Mouse (Mus musculus): ENCODE measurements around the gene Prkg1. TPM values are rescaled to one million over a fixed set of nuclear protein-coding genes. Genes with fewer than 3 reads are reported as not detected.

Gene Prkg1
- total and polyA plus RNA-seq, 2 experiments from 2014 or later = 5.1 to 9.9 TPM

GRCm38 (mm10) chr19:30833045-30833651 is 931.7 kb downstream of the Prkg1 start:
- ATAC-seq (ENCODE audit: low FRiP score) = 0 out of 2 replicates have a peak, but pooled peaks have one; percentile 20
- Histone ChIP-seq H3K27ac (ENCODE audit: low read depth, low read length) (no peak overlapping the region), H3K9me3 (ENCODE audit: low read length) (no peaks in the 10 kb centered on the region), H3K4me1 (ENCODE audit: insufficient read depth, low read length) (no peaks in the 10 kb centered on the region), H3K4me2 (ENCODE audit: low read depth, low read length, poor library complexity, severe bottlenecking) (no peak overlapping the region), H3K9ac (replicated peaks; ENCODE audit: low read length, poor library complexity, severe bottlenecking) (no peak overlapping the region), H3K27me3 (ENCODE audit: insufficient read depth, low read length) (no peaks in the 10 kb centered on the region), H3K4me3 (ENCODE audit: low read depth, low read length) (no peak overlapping the region), H3K36me3 (ENCODE audit: insufficient read depth, low read length) (no peaks in the 10 kb centered on the region)
- TF ChIP-seq CTCF (IDR thresholded peaks at IDR 0.05) = no peak
- no peak for DNase-seq (ENCODE audit: low spot score)
- WGBS = 23% methylated on average over 1 of the region's 1 CpGs

- H3K36me3 ChIP-seq (ENCODE audit: insufficient read depth, low read length) = no peaks in the 10 kb centered on the region
- no peak for TF ChIP-seq CTCF (IDR thresholded peaks at IDR 0.05)
- no peak overlapping the region for H3K4me2 ChIP-seq (ENCODE audit: low read depth, low read length, poor library complexity, severe bottlenecking)
- H3K27me3 ChIP-seq (ENCODE audit: insufficient read depth, low read length) = no peaks in the 10 kb centered on the region
- no peak for ATAC-seq (ENCODE audit: low FRiP score)
- no peak overlapping the region for H3K9ac ChIP-seq (replicated peaks; ENCODE audit: low read length, poor library complexity, severe bottlenecking)
- H3K4me1 ChIP-seq (ENCODE audit: insufficient read depth, low read length) = no peaks in the 10 kb centered on the region
- 87% methylated on average over 7 of the region's 7 CpGs for WGBS
- H3K27ac ChIP-seq (ENCODE audit: low read depth, low read length) = no peak overlapping the region
- no peak for DNase-seq (ENCODE audit: low spot score)
- H3K9me3 ChIP-seq (ENCODE audit: low read length) = no peaks in the 10 kb centered on the region
- no peak overlapping the region for H3K4me3 ChIP-seq (ENCODE audit: low read depth, low read length)
Observed at GRCm38 (mm10) chr19:30829231-30829775, 935.5 kb downstream of the Prkg1 start.

GRCm38 (mm10) chr19:30827820-30828219 is 937.0 kb downstream of the Prkg1 start:
- ATAC-seq (ENCODE audit: low FRiP score) = no peak
- 86% methylated on average over 3 of the region's 3 CpGs for WGBS

GRCm38 (mm10) chr19:30826106-30826505 is 938.7 kb downstream of the Prkg1 start:
- Histone ChIP-seq H3K4me3 (ENCODE audit: low read depth, low read length) (no peak overlapping the region), H3K4me2 (ENCODE audit: low read depth, low read length, poor library complexity, severe bottlenecking) (no peak overlapping the region), H3K36me3 (ENCODE audit: insufficient read depth, low read length) (no peaks in the 10 kb centered on the region), H3K9ac (replicated peaks; ENCODE audit: low read length, poor library complexity, severe bottlenecking) (no peak overlapping the region), H3K27me3 (ENCODE audit: insufficient read depth, low read length) (no peaks in the 10 kb centered on the region), H3K9me3 (ENCODE audit: low read length) (no peaks in the 10 kb centered on the region), H3K4me1 (ENCODE audit: insufficient read depth, low read length) (no peaks in the 10 kb centered on the region), H3K27ac (ENCODE audit: low read depth, low read length) (no peak overlapping the region)
- TF ChIP-seq CTCF (IDR thresholded peaks at IDR 0.05) = no peak
- DNase-seq (ENCODE audit: low spot score) (no peak), ATAC-seq (ENCODE audit: low FRiP score) (no peak)
- 83% methylated on average over 2 of the region's 2 CpGs for WGBS

More at GRCm38 (mm10) chr19:30827820-30828219, 937.0 kb downstream of the Prkg1 start:
- no peaks in the 10 kb centered on the region for H3K27me3 ChIP-seq (ENCODE audit: insufficient read depth, low read length)
- DNase-seq (ENCODE audit: low spot score) = no peak
- H3K4me1 ChIP-seq (ENCODE audit: insufficient read depth, low read length) = no peaks in the 10 kb centered on the region
- TF ChIP-seq CTCF (IDR thresholded peaks at IDR 0.05) = no peak
- H3K4me2 ChIP-seq (ENCODE audit: low read depth, low read length, poor library complexity, severe bottlenecking) = no peak overlapping the region
- H3K27ac ChIP-seq (ENCODE audit: low read depth, low read length) = no peak overlapping the region
- no peaks in the 10 kb centered on the region for H3K36me3 ChIP-seq (ENCODE audit: insufficient read depth, low read length)
- no peak overlapping the region for H3K9ac ChIP-seq (replicated peaks; ENCODE audit: low read length, poor library complexity, severe bottlenecking)
- no peaks in the 10 kb centered on the region for H3K9me3 ChIP-seq (ENCODE audit: low read length)
- H3K4me3 ChIP-seq (ENCODE audit: low read depth, low read length) = no peak overlapping the region

- no peak for TF ChIP-seq CTCF (IDR thresholded peaks at IDR 0.05)
- DNase-seq (ENCODE audit: low spot score) = no peak
- Histone ChIP-seq H3K4me1 (ENCODE audit: insufficient read depth, low read length) (no peaks in the 10 kb centered on the region), H3K4me2 (ENCODE audit: low read depth, low read length, poor library complexity, severe bottlenecking) (no peak overlapping the region), H3K9ac (replicated peaks; ENCODE audit: low read length, poor library complexity, severe bottlenecking) (no peak overlapping the region), H3K36me3 (ENCODE audit: insufficient read depth, low read length) (no peaks in the 10 kb centered on the region), H3K27ac (ENCODE audit: low read depth, low read length) (no peak overlapping the region), H3K27me3 (ENCODE audit: insufficient read depth, low read length) (no peaks in the 10 kb centered on the region), H3K9me3 (ENCODE audit: low read length) (no peaks in the 10 kb centered on the region), H3K4me3 (ENCODE audit: low read depth, low read length) (no peak overlapping the region)
- ATAC-seq (ENCODE audit: low FRiP score) = no peak
- WGBS = 84% methylated on average over 6 of the region's 6 CpGs
Observed at GRCm38 (mm10) chr19:30815661-30816060, 949.2 kb downstream of the Prkg1 start.

GRCm38 (mm10) chr19:30806265-30806664 is 958.6 kb downstream of the Prkg1 start:
- H3K4me1 ChIP-seq (ENCODE audit: insufficient read depth, low read length) = no peaks in the 10 kb centered on the region
- no peaks in the 10 kb centered on the region for H3K36me3 ChIP-seq (ENCODE audit: insufficient read depth, low read length)
- no peak overlapping the region for H3K27ac ChIP-seq (ENCODE audit: low read depth, low read length)
- no peak for ATAC-seq (ENCODE audit: low FRiP score)
- WGBS = 83% methylated on average over 5 of the region's 5 CpGs
- no peak for DNase-seq (ENCODE audit: low spot score)
- H3K4me3 ChIP-seq (ENCODE audit: low read depth, low read length) = no peak overlapping the region
- no peak overlapping the region for H3K9ac ChIP-seq (replicated peaks; ENCODE audit: low read length, poor library complexity, severe bottlenecking)
- no peaks in the 10 kb centered on the region for H3K9me3 ChIP-seq (ENCODE audit: low read length)
- no peak overlapping the region for H3K4me2 ChIP-seq (ENCODE audit: low read depth, low read length, poor library complexity, severe bottlenecking)
- H3K27me3 ChIP-seq (ENCODE audit: insufficient read depth, low read length) = no peaks in the 10 kb centered on the region
- TF ChIP-seq CTCF (IDR thresholded peaks at IDR 0.05) = no peak

All from midbrain, postnatal 0 days (tissue).